Comparison of ENCODE assay signal across 8 mouse cellular contexts in genomic region chr10:112928452-112929221, GRCm38 (mm10). TPM values are rescaled to one million over a fixed set of nuclear protein-coding genes. Genes with fewer than 3 reads are reported as not detected.
DNase-seq lines count a peak whose midpoint lies in the region; ATAC-seq lines count a peak whose summit lies in the region.

TSS of gene Atxn7l3b (minus strand) at chr10:112929001.

- peak within 1 kb of the TSS; percentile 98 for H3K9ac ChIP-seq in intestine, embryonic 14.5 days (ENCODE audit: low read length)

- no peaks in the 10 kb centered on the region for H3K9me3 ChIP-seq in intestine, embryonic 14.5 days (ENCODE audit: control insufficient read depth, low read length)

- H3K4me2 ChIP-seq in intestine, embryonic 14.5 days (ENCODE audit: low read length) = peak within 1 kb of the TSS; percentile 57

- peak; percentile 99 for DNase-seq in adrenal gland, adult 18-20 months (ENCODE audit: low spot score in 2 of 2)
- DNase-seq in embryo, embryonic 11 days = peak; percentile 92
- peak; percentile 96 for DNase-seq in gastrocnemius, postnatal 25 days
- peak; percentile 98 for DNase-seq in intestine, embryonic 14.5 days (ENCODE audit: low spot score)
- DNase-seq in left cerebral cortex, postnatal 14 days (ENCODE audit: low spot score in 2 of 2) = peak; percentile 93 to 95
- DNase-seq in mesoderm, embryonic 11.5 days (ENCODE audit: low read depth, low spot score) = peak; percentile 94
- peak; percentile 90 to 91 for DNase-seq in right cerebral cortex, postnatal 36 days (ENCODE audit: low spot score in 2 of 2)
- peak; percentile 91 for DNase-seq in yolk sac, embryonic 10.5 days (ENCODE audit: low spot score)

- peaks cover 28% of the 10 kb centered on the region for H3K36me3 ChIP-seq in intestine, embryonic 14.5 days (ENCODE audit: control insufficient read depth, insufficient read depth, low read length)

- H3K4me1 ChIP-seq in intestine, embryonic 14.5 days (replicated peaks; ENCODE audit: control insufficient read depth, insufficient read depth, low read length) = peaks cover 11% of the 10 kb centered on the region; the same call in 1 of the 2 replicates

- peak within 1 kb of the TSS; percentile 95 for H3K27ac ChIP-seq in intestine, embryonic 14.5 days (ENCODE audit: low read depth)

- WGBS in intestine, embryonic 14.5 days = 1% methylated on average over 69 of the region's 70 CpGs

- intact Hi-C loops in left cerebral cortex, postnatal 14 days (cut with DNase I) = no loop called here

- ATAC-seq in intestine, embryonic 14.5 days (replicated peaks; ENCODE audit: low FRiP score, low TSS enrichment, low read depth) = peak; percentile 99

- H3K4me3 ChIP-seq in intestine, embryonic 14.5 days (ENCODE audit: low read depth, low read length) = peak within 1 kb of the TSS; percentile 84

- no peaks in the 10 kb centered on the region for H3K27me3 ChIP-seq in intestine, embryonic 14.5 days (replicated peaks; ENCODE audit: control insufficient read depth, insufficient read depth, low read length)

RNA-seq across cellular contexts. Expression of gene Atxn7l3b, which starts in this region (rescaled TPM):
- 10 to 100 TPM; 66.0 to 80.3 TPM for total RNA-seq in adrenal gland, adult 18-20 months (2021)
- 10 to 100 TPM; 17.5 to 17.7 TPM for total RNA-seq in gastrocnemius, postnatal 25 days (2021)
- polyA plus RNA-seq in intestine, embryonic 14.5 days (2014; fragmentation: Nextera tagmentation; extraction: Ambion mirVana) = 145 and 175 TPM in 2 replicates
- 100 to 1,000 TPM; 281 to 285 TPM for total RNA-seq in left cerebral cortex, postnatal 14 days (2021)

Comparison
In these comparisons a context has a peak if more than half of its experiments do, and no peak if none do; other contexts are left out.
1. Peak in every context shown above with its lines: DNase-seq, ATAC-seq, H3K4me3 ChIP-seq and H3K27ac ChIP-seq.